Mouse (Mus musculus) cerebellum, adult 2 months (tissue): ENCODE results near the gene Gm5294.

ENCODE experiments used
- CTCF ChIP-seq: fragments of 200-500 bp; IDR thresholded peaks from 2 replicates; pipeline ENCODE4 v1.5.1; 2011; ENCODE audit warnings: low read depth, mild to moderate bottlenecking, control low read depth, low read length, moderate library complexity, borderline replicate concordance; ENCODE audit not compliant: insufficient read depth
- POLR2A ChIP-seq: fragments of 200-500 bp; IDR thresholded peaks from 2 replicates; pipeline ENCODE4 v1.6.1; 2011; ENCODE audit warnings: low read length, control low read depth, borderline replicate concordance; ENCODE audit not compliant: insufficient read depth

GRCm38 (mm10) chr5:138820717-138821332 lies 945 bp downstream of the Gm5294 start:
- no peak for TF ChIP-seq CTCF
- no peak for TF ChIP-seq POLR2A
